Mouse (Mus musculus) CH12.LX (cell line): ENCODE measurements around the gene Tmem50b.

Experiments
- CTCF ChIP-seq, 2 experiments: IDR thresholded peaks in 1 of 2; conservative IDR thresholded peaks in 1 of 2; 2 replicates each; pipeline ENCODE4 v1.5.1; 2011 to 2012; ENCODE audit warnings: low read depth in 2 of 2, low read length in 2 of 2, improper control_type of control experiment in 1 of 2, inconsistent platforms in 1 of 2, mild to moderate bottlenecking in 1 of 2, moderate library complexity in 1 of 2
- ELF1 ChIP-seq: IDR thresholded peaks from 2 replicates; pipeline ENCODE4 v1.6.1; 2014; ENCODE audit warnings: low read depth, mild to moderate bottlenecking, inconsistent platforms, low read length, improper control_type of control experiment
- EP300 ChIP-seq: IDR thresholded peaks from 2 replicates; pipeline ENCODE4 v1.6.1; 2011; ENCODE audit warnings: low read length, improper control_type of control experiment
- ETS1 ChIP-seq: conservative IDR thresholded peaks from 2 replicates; pipeline ENCODE4 v1.6.1; 2012; ENCODE audit warnings: low read depth, mild to moderate bottlenecking, inconsistent platforms, low read length, improper control_type of control experiment, moderate library complexity
- KAT2A ChIP-seq: IDR thresholded peaks from 2 replicates; pipeline ENCODE4 v1.6.1; 2012; ENCODE audit warnings: low read length, improper control_type of control experiment, inconsistent platforms; ENCODE audit not compliant: insufficient replicate concordance
- MAX ChIP-seq: IDR thresholded peaks from 2 replicates; pipeline ENCODE4 v1.6.1; 2011; ENCODE audit warnings: low read length, improper control_type of control experiment
- SIN3A ChIP-seq: IDR thresholded peaks from 2 replicates; pipeline ENCODE4 v1.6.1; 2012; ENCODE audit warnings: low read length, improper control_type of control experiment, inconsistent platforms
- SMC3 ChIP-seq: IDR thresholded peaks from 2 replicates; pipeline ENCODE4 v1.6.1; 2011; ENCODE audit warnings: low read depth, low read length, improper control_type of control experiment
- TBP ChIP-seq: conservative IDR thresholded peaks from 2 replicates; pipeline ENCODE4 v1.6.1; 2011; ENCODE audit warnings: low read depth, low read length, improper control_type of control experiment
- UBTF ChIP-seq: IDR thresholded peaks from 2 replicates; pipeline ENCODE4 v1.6.1; 2012; ENCODE audit warnings: low read depth, mild to moderate bottlenecking, inconsistent platforms, low read length, improper control_type of control experiment, moderate library complexity
- USF1 ChIP-seq: IDR thresholded peaks from 2 replicates; pipeline ENCODE4 v1.6.1; 2014; ENCODE audit warnings: low read depth, mild to moderate bottlenecking, inconsistent platforms, low read length, improper control_type of control experiment

- no peak for TF ChIP-seq CTCF (conservative IDR thresholded peaks at IDR 0.05 in 1 of 2, IDR thresholded peaks at IDR 0.05 in 1 of 2; ENCODE audit: low read depth in 2 of 2, low read length in 2 of 2)
- TF ChIP-seq USF1, result no peak
- TF ChIP-seq ETS1, result no peak
- TF ChIP-seq MAX, result no peak
- TF ChIP-seq TBP, result no peak
- TF ChIP-seq ELF1, result no peak
- TF ChIP-seq UBTF, result no peak
- TF ChIP-seq SIN3A, result no peak
- no peak for TF ChIP-seq SMC3
- TF ChIP-seq KAT2A, result no peak
- TF ChIP-seq EP300, result no peak
Observed at GRCm38 (mm10) chr16:91644901-91645300, 47.3 kb upstream of the Tmem50b start.
